Mouse (Mus musculus) urinary bladder, postnatal 0 days (tissue): Measurements from ENCODE around the gene Trio. TPM values are rescaled to one million over a fixed set of nuclear protein-coding genes. Genes with fewer than 3 reads are reported as not detected.

Experiments
- polyA plus RNA-seq: library from polyadenylated mRNA; unstranded; fragments of >200 nt; fragmentation: Nextera tagmentation; extraction: Ambion mirVana; gene quantifications from 2 replicates; pipeline ENCODE4 v1.2.1, GENCODE M21; 2015

Gene Trio
- polyA plus RNA-seq: 13.0 TPM in 2 replicates

GRCm38 (mm10) chr15:28025447-28026166, at the start of gene Trio:
Gene Trio, minus strand, starts transcription at chr15:28025848.

GRCm38 (mm10) chr15:27681419-27682187, 344.0 kb downstream of the Trio start, which contains the start of gene Otulinl:
Gene Otulinl, minus strand, starts transcription at chr15:27681579.

Other genes with a start within 250 kb of the Trio start
- not detected in 2 replicates for gene Dnah5, start 177.9 kb upstream of the Trio start, polyA plus RNA-seq